Mouse (Mus musculus): ENCODE measurements around the gene Zfp280d. TPM values are rescaled to one million over a fixed set of nuclear protein-coding genes. Genes with fewer than 3 reads are reported as not detected.

Gene Zfp280d
- polyA plus RNA-seq (2012; rRNA removed), result 11.2 and 13.3 TPM in 2 replicates

DNA sequence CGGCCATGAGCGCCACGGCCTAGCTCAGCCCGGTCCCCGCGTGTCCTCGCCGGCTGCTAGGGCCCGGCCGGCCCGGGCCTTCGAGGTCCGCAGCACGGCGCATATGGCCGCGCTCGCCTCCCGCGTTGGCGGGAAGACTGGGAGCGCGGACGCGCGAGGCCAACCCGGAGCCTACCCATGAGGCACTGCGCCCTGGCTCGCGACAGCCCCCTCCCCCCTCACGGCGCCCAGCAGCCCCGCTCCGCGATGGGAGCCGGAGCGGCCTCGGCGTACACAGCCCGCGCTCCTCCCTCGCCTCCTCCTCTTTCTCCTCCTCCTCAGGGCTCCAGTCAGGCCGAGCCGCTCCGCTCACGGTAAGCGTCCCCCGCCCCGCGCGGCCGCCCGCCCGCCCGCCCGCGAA lies at the start of gene Zfp280d:
TSS of gene Zfp280d (plus strand) at position 184 of the 400 bp plus-strand sequence.
- no peak for DNase-seq (ENCODE audit: low read depth)

DNA sequence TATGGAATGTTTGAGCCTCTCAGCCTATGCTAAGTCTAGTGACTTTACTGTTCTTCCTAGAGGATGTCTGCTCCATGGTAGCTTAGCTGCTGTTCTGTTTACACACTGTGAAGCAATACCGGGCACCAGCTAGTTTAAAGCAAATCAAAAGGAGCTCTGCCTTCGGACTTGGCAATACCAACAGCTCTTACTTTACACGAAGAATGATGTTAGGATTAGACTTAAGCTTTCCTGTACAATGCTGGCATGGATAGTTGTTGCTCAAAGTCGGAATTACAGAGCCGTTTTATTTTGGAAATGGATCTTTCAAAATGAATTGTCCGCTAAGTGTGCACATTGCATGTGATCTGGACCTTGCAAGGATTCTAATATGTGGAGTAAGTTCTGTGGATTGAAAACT lies 48.1 kb upstream of the Zfp280d start:
- DNase-seq (ENCODE audit: low read depth), result peak; percentile 74

DNA sequence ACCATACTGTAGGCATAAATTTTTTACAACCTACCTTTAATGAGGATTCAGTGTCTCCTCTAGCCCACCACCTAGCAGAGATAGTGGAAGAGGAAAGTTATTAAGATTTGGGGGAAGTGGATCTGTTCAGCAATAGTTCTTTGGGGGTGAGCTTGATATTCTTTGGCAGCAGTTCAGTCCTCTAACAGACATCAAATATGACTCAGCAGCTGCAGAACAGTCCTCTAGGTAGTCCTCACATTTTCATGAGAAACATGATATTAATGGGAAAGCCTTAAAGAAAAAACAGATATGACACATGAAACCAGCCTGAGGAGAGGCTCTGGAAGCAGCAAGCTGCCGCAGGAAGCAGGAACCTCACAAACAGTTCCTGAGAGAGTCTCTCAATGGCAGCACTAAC lies 22.0 kb upstream of the Zfp280d start:
- no peak for DNase-seq (ENCODE audit: low read depth)

DNA sequence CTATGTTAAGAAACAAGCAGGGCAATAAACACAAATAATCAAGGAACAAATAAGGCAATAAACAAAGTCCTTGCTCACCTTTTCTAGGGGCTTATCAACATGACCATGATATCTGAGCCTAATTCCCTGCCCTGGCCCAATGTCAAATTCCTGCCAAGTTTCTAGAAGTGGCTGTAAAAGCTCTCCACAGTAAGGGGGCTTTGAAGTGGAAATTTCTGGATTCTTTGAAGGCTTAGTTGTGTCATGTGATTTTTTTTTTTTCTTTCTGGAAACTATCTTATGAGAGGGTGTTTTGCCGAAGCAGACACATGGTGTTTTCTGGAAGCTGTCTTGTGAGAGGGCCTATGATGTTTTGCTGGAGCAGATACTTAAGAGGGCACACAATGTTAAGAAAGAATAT lies 19.4 kb upstream of the Zfp280d start:
- DNase-seq (ENCODE audit: low read depth), result no peak

DNA sequence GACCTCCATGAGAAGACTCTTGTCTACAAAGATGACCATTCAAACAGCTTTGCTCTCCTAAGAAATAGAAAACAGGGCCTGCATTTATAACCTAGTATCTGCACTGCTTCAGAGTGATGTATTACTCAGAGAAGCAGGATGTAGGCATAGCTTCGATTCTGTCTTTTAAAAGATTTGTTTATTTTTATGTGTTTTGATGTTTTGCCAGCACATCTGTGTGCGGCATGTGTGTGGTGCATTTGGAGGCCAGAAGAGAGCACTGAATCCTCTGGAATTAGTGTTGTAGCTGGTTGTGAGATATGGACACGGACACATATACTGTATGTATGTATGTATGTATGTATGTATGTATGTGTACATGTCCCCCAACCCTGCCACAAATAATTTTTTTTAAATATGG lies 18.0 kb upstream of the Zfp280d start:
- no peak for DNase-seq (ENCODE audit: low read depth)

DNA sequence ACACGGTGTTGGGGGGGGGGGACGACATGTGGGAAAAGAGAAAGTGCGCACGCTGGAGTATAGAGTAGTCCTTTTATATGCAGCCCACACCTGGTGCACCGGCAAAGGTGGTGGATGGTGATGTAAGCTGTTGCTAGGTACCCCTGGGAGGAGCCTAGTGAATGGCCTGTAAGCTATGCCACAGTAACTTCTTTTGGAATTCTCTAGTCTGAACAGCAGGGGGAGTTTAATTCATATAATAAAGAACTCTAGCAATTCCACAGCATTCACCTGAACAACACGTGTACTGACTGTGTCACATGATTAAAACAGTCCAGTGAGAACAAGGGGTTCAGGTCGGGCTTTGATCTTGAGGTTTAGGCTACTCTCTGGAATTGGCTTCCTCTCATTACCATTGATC lies 14.3 kb upstream of the Zfp280d start:
- DNase-seq (ENCODE audit: low read depth), result no peak

DNA sequence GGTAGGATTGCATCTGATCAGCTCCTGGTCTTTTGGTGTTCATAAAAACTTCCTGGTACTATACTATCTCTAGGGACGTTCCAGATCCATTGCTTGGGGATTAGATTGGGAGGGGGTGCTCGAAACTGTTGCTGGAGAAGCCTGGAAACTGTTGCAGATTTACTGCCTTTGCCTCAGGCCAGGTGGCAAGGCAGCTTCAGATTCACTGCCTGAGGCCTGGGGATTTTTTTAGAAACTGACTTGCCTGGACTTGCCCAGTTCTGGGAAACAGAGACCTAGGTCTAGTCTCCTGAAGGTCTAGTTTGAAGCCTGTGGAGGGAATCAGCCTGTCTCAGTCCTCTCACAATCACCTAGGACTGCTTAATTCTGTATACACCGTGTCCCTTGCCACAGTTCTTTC lies 9.8 kb upstream of the Zfp280d start:
- no peak for DNase-seq (ENCODE audit: low read depth)

DNA sequence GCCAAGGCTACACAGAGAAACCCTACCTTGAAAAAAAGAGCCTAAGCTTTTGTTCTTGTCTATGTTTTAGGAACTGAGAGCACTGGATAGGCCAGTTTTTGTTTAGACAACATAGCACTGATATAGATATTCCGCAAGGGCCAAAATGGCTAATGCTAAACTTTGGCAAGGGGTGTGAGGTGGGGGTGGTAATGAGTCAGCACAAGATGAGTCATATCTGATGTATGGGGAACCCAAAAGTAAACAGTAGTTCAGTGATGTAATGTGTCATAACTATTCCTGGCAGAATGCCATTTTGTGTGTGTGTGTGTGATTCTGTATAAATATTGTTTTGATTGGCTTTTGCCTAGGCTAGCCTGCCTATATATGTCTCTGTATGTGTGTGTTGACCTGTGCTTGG lies 4.5 kb upstream of the Zfp280d start:
- DNase-seq (ENCODE audit: low read depth), result no peak

DNA sequence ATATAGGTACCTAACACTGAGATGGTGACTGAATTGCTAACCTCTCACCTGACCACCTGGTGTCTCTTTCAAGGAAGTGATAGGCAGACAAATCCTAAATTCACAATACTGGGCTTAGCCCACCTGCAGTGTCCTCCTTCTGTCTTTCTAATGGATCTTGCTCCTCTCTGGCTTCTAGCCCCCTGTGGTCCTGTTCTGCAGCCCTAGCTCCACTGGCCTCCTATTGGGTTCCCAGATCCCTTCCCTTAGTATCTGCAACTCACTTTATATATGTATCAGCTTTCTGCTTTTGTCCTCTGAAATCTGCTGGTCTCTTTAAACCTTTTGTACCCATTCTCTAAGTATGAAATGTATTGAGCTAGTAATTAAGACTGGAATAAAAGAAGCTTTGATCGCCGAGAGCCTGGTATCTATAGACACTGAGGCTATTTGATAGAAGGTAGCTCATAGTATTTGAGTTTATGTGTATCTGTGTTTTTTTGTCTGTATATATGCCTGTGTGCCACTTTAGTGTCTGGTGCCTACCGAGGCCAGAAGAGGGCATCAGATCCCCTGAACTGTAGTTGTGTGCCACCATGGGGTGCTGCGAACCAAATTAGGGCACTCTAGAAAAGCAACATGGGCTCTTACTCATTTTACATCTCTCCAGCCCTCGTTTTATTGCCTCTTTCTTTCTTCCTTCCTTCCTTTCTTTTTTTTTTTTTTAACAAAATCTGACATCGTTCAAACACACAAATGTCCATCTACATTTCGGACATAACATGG lies 832 bp upstream of the Zfp280d start:
- DNase-seq (ENCODE audit: low read depth), result no peak

DNA sequence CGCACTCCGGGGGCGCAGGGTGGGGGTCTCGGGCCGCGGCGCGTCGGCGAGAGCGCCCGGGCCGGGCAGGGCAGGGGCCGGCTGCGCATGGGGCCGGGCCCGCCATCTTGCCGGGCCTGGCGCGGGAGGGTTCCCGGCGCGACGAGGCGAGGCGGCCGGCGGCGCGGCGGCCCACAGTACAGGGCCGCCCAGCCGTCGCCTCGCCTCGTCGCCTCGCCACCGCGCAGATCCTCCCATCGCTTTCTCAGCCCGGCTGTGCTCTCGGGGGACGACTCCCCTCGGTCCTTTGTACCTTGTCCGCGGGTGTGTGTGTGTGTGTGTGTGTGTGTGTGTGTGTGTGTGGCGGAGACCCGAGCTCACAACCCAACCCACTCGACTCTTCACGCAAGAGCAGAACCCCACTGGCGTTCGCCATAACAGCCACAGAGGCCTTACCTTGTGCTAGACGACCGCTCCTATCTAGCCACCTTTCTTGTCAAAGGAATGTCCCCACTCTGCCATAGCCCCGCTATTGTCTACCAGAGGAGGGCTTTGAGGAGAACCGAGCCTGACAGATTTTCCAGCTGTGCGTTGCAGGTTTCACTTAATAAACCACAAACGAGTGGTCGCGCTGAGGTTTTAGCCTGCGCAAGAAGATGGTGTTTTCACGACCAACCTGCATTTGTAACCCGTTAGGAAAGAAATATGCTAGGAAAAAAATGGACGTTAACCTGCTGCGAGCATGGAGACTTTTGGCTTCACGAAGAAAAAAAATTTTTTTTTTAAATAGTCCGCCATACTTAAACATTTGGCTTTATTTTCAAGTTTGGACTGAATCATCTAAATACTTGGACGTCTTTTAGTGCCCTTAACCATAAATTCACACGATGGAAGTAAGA lies 680 bp downstream of the Zfp280d start:
- no peak for DNase-seq (ENCODE audit: low read depth)

DNA sequence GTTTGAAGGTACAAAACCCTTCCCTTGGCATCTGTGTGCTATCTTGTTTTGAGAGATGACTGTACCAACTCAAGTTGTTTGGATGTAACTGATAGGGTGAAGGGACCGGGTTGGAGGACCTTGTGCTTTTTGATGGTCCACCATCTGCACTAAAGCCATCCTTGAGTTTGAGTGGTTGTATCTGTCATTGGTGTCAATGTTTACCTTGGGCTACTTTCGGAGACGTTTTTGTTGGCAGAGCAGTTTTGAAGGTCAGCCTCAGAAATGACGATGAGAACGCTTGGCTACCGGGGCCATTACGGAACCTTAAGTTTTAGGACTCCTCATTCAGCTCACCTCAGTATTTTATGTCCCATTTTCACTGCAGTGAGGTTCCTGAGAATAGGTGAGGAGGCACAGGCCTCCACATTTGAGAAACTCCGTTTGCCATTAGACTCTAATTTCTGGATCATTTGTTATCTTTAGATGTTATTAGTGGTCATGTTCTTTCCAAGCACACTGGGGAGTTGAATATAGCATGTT lies 1.4 kb downstream of the Zfp280d start:
- DNase-seq (ENCODE audit: low read depth), result no peak

DNA sequence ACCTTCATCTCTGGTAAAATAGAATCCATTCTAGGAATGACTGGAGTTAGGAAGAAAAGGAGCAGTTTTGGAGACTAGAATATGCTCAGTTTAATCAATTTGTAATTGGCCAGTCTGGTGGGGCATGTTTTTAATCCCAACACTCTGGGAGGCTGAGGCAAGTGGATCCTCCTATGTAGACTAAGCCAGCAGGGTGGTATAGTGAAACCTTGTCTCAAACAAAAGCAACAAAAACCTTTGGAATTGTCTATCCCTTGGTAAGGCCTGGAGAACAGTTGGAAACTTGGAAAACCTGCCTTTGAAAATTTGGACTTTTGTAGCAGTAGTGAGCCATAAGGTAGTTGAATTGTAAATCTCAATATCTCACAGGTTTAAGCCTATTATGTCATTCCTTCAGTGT lies 2.3 kb downstream of the Zfp280d start:
- DNase-seq (ENCODE audit: low read depth), result no peak

DNA sequence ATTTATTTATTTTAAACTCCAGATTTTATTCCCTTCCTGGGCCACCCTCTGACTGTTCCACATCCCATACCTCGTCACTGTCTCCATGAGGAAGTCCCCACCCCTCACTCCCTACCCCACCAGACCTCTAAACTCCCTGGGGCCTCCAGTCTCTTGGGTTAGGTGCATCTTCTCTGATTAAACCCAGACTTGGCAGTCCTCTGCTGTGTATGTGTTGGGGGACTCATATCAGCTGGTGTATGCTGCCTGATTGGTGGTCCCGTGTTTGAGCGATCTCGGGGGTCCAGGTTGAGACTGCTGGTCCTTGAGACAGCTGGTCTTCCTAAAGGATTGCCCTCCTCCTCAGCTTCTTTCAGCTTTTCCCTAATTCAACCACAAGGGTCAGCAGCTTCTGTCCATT lies 5.3 kb downstream of the Zfp280d start:
- no peak for DNase-seq (ENCODE audit: low read depth)

DNA sequence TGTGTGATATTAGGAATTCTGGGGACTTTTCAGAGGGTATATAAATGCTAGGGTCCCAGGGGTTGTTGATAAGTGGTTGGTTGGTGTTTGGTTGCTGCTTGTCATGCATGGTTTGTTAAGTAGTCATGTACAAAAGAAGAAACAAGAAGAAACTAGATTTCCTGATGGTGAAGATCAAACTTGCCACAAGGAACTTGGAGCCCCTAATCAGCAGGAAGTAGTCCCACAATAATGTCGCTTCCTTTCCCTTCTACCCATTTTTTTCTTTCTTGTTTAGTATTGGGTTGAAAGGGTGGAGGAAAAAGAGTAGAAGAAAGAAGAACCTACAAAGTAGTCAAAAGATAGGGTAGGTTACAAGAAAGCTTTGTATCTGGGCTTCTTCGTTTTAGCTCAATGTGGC lies 13.0 kb downstream of the Zfp280d start:
- DNase-seq (ENCODE audit: low read depth), result no peak

DNA sequence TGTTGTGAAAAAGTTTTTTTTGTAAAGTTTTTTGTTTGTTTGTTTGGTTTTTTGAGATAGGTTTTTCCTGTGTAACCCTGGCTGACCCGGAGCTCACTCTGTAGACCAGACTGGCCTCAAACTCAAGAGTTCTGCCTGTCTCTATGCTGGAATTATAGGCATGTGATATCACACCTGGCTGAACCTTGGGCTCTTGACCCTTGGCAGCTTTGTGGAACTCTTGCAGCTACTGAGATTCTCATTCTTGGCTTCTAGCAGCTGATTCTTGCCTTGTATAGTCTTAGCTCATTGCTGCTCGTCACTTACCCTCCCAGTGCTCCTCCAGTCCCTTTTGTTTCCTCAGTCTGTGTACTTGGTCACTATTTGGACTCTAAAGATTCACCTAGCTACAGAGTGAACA lies 13.6 kb downstream of the Zfp280d start:
- DNase-seq (ENCODE audit: low read depth), result no peak

DNA sequence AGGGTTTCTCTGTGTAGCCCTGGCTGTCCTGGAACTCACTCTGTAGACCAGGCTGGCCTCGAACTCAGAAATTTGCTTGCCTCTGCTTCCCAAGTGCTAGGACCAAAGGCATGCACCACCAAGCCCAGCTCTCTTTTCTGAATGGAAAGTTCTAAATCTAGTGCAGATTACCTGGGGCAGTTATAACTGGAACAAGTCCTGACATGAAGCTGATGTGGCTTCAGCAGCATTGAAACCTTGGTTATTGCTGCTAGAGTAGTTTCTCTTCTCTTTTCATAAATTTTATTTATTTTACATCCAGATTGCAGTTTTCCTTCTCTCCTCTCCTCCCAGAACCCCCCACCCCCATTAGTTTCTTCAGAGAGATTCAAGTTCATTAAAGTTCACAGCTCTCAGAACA lies 14.4 kb downstream of the Zfp280d start:
- DNase-seq (ENCODE audit: low read depth), result no peak

DNA sequence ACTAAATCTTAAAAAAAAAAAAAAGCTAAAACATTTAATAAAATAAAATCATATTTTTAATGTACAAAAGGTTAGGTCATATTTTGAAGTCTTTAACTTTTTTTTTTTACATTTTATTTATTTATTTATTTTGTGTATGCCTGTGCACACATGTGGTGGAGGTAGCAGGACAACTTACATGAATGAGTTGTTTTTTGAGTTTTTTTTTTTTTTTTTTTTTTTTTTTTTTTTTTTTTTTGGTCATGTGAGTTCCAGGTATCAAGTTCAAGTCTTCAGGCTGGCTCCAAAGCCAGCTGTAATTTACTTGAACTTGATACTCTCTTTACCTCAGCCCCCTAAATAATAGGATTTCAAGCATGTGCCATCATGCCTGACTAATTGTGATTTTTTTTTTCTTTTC lies 19.4 kb downstream of the Zfp280d start:
- DNase-seq (ENCODE audit: low read depth), result no peak

DNA sequence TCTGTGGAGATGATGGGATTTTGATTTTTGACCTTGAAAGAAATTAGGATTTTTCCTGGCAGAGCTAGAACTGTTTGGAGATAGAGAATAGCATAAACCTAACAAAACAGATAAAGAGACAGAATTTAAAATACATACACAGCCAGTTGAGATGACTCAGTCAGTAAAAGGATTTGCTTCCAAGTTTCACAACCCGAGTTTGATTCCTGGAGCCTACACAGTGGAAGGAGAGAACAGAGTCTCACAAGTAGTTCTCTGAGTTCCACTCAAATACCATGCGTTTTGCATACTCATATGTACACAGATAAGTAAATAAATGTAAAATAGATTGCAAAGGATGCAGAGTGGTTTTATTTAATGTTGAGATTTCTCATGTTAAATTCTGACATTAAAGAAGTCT lies 35.1 kb downstream of the Zfp280d start:
- no peak for DNase-seq (ENCODE audit: low read depth)

DNA sequence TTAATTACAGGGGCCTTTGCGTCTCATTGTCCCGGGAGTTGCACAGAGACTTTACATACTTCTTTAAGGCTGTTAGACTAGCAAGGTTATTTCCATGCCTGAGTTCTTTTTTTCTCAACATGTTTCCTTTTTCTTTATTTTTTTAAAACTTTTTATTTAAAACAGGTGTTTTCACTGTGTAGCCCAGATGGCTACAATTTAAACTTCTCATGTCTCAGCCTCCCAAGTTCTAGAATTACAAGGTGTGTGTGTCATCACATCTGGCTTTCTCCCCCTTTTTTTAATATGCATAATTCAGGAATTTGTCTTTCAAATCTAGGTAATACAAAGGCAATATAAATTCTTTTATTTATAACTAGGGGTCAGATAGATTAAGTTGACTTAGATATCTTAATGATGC lies 58.6 kb downstream of the Zfp280d start:
- no peak for DNase-seq (ENCODE audit: low read depth)

DNA sequence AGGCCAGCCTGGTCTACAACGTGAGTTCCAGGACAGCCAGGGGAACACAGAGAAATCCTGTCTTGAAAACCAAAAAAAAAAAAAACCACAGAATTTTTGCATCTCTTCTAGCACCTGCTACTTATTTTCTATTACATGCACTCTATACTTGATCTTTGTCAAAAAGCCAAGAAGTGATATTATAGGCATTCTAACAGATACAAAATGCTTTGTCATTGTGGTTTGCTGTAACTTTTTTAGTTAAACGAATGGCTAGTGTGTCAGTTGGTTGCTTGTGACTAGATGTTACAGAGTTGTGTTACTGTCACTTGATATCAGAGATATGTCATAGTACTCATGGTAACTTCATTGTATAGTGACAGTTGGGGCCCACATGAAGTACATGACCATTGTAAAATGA lies 61.4 kb downstream of the Zfp280d start:
- no peak for DNase-seq (ENCODE audit: low read depth)

DNA sequence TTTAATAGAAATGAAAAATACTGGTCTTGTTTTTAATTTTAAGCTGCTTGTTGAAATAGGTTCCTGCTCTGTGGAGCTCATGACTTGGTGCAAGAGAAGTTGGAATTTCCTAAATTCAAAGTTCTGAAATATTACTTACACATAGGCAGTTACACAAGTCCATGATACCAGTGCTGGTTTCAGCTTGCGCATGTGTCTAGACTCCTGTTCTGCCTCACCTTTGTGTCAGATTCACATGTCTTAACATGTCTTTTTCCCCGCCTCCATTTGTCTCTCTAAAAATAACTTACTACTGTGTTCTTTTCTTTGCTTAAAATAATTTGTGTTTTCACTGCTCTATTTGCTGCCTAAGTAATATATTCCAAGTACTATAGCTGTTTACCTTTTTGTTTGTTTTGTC lies 64.5 kb downstream of the Zfp280d start:
- peak; percentile 12 for DNase-seq (ENCODE audit: low read depth)

DNA sequence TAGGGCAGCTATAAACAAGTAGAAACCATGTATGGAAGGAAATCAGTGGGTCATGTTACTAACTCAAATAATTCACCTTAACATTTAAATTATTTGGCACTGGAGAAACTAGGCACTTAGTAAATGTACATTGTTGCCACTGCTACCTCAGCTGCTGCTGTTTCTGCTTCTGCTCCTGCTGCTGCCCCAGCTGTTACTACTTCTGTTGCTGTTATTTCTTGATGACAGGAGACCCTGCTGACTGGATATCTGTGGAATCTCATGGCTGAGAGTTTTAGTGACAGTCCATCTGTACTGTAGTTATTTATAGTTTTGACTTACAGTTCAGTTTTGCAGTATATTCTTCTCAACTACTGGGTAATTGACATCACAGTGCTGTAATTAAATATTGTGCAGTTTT lies 69.2 kb downstream of the Zfp280d start:
- no peak for DNase-seq (ENCODE audit: low read depth)

DNA sequence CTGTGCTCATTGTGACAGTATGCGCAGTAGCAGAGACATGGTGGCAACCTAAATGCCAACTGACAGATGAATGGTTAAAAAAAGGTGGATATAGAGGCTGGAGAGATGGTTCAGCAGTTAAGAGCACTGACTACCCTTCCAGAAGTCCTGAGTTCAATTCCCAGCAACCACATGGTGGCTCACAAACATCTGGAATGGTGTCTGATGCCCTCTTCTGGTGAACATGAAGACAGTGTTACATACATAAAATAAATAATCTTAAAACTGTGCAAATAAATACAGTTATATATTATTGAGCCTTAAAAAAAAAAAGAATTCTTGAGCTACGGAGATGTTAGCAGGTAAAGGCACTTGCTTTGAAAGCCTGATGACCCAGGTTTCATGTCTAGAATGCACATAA lies 97.7 kb downstream of the Zfp280d start:
- DNase-seq (ENCODE audit: low read depth), result no peak
